Mouse (Mus musculus): ENCODE measurements around the gene Colgalt2.

Gene Colgalt2

GRCm38 (mm10) chr1:152537186-152537585 lies 137.6 kb downstream of the Colgalt2 start:
- DNase-seq (ENCODE audit: low spot score): no peak

- DNase-seq (ENCODE audit: low spot score): no peak
Measured at GRCm38 (mm10) chr1:152538817-152539216, 139.2 kb downstream of the Colgalt2 start.

DNA sequence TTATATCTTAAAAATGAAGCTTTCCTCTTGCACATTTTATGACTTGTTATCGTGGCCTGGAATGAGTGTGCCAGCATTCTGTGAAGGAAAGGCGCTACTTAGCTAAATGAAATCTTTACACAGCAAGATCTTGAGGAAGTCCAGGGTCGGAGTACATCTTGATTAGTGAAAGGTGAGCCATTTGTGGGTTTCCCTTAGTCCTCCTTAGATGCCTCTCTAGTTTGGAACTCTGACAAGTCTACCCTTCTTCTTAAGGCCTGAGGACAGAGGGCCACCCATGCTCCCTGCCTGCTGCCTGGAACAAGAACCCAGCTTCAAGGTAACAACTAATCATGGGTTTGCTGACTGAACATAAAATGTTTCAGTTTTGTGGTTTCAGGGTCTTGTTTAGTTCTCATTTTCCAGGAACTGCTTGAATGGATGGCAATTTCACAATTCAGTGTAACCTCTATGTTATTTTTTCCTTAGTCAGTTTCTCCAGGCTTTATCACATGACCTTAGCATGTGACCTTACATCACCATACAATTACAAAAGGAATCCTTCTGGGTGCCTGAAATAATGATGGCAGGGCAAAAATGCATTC lies 140.8 kb downstream of the Colgalt2 start:
- no peak for DNase-seq (ENCODE audit: low spot score)

GRCm38 (mm10) chr1:152542747-152543378 lies 143.2 kb downstream of the Colgalt2 start:
- DNase-seq (ENCODE audit: low spot score): no peak

GRCm38 (mm10) chr1:152543449-152544159 lies 144.0 kb downstream of the Colgalt2 start:
- no peak for DNase-seq (ENCODE audit: low spot score)

DNA sequence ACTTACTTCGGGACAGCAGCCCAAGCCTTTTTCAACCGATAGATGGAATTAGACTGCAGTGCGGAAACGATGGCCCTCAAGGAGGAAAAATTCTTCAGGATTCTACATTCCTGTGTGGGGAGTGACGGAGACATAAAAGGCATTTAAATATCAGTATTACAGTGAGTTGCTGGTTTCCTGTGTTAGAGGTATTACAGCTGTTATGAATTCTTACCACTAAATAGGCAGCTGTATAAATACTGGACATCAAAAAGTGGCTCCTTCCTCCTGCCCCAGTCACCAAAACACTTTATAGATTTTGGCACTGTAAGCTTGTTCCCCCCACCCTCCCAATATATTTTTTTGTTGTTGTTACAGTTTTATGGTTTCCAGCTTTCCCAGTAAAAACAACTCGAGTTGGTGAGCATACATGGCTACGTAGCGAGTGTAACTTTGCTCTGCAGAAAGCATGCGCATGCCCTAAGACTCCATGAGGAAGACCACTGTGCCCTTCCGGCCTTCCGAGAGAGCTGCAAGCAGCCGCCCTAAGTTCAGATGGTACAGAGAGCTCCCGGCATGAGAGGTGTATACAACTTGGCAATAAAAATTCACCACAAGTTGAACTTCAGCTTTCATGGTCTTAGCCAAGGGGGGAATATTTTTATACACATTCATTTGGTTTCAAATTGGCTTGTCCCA lies 149.6 kb downstream of the Colgalt2 start:
- no peak for DNase-seq (ENCODE audit: low spot score)

DNA sequence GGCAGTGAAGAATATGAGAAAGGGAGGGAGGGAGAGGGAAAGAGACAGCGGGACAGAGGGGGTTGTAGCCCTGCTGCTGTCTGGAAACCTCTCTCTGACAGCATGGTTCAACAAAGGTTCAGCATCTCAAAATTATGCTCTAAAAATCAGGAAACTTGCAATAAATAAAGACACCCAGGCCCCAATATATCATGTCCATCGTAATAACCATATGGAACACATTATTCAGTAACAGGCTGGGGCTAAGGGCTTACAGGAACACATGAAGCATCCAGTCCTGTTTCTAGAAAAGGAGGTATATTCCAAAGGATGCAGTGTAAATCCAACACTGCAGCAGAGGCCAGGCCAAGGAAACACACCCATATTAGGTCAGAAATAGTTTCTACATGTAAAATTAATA lies 150.9 kb downstream of the Colgalt2 start:
- no peak for DNase-seq (ENCODE audit: low spot score)

- no peak for DNase-seq (ENCODE audit: low spot score)
Measured at GRCm38 (mm10) chr1:152550973-152551372, 151.3 kb downstream of the Colgalt2 start.

DNA sequence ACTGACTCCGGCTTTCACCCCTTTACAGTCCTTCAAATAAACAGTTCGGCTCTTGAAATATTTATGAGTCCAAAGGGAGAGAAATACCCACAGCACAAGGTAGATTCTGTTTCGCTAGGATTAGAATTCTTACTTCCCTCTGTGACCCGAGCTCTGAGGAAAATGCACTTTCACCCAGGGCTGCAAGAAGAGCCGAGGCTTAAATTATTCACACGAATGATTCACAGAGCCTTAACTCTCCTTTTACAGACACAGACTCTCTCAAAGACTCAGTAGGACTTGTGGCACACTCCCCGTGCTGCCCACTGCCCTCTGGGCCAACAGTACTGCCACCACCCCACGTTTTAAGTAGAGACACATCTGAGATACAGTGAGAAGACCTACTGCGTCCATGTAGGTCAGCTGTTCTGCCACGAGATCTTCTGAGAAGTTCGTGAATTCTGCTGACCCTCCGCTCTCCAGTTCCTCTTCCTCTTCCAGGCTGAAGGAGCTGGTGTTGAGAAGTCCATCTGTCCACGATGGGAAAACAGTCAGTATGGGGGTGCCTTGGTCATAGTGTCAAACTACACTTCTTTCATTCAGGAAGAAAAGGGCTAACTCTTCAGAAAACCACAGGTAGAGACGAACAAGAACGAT lies 154.4 kb downstream of the Colgalt2 start:
- DNase-seq (ENCODE audit: low spot score): no peak

GRCm38 (mm10) chr1:152555944-152556573 lies 156.4 kb downstream of the Colgalt2 start:
- peak; percentile 83 for DNase-seq (ENCODE audit: low spot score)

DNA sequence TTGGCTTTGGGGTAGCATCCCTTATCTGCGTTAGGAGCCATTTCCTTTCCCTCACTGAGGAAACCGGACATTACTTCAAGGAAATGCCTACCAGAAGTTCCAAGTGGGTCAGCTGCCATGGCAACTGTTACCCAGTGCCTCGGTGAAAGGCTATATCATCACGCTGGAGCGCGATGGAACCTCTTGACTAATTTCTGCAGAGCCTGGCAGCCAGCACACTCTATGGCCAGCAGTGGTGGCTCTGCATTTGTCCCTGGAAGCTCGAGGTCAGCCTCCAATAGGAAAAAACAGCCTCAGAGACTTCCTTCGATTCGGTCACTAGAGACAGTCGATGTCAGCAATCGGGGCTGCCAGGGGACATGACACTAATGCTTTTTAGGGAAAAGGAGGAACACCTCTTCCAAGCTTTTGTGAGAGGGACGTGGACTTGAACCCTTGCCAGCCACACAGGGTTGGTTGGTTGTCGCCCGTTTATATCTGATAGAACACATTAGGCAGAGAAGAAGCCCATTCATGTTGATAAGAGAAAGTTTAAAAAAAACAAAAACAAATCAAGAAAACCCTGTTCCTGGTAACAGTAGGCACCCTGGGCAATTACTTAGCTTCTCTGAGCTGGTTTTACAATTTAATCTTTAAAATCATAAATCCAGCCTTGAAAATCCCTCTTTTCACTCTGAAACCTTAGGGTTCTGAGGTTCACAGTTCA lies 157.1 kb downstream of the Colgalt2 start:
- DNase-seq (ENCODE audit: low spot score): peak; percentile 73
